Mouse (Mus musculus): ENCODE measurements around the gene Cdc42ep4. TPM values are rescaled to one million over a fixed set of nuclear protein-coding genes. Genes with fewer than 3 reads are reported as not detected.

Gene Cdc42ep4
- polyA plus RNA-seq, 1 experiment from 2014 or later = 30.2 TPM

DNA sequence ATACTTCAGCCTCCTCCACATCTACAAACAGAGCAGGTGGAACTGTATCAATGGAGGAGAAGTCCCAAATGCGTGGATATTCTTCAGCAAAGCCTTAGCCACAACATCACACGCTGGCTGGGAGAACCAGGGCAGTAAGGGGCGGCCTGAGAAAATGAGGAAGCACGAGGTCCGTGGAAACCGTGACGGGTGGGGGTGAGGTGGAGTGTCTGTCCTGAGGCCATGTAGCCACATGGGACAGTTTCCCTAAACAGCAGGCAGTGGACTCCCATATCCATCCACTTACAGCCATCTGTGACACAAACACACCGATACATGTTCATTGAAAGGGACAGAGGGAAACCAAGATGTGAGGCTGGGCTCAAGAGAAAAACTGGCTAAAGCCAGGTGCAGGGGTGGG, 13.8 kb downstream of the Cdc42ep4 start:
- ATAC-seq = no peak
- 73% methylated on average over 8 of the region's 8 CpGs for WGBS
- H3K9ac ChIP-seq (ENCODE audit: low read depth, low read length) = no peak overlapping the region

GRCm38 (mm10) chr11:113737553-113737854, 14.2 kb downstream of the Cdc42ep4 start:
- Histone ChIP-seq H3K4me1 (replicated peaks; ENCODE audit: control insufficient read depth, insufficient read depth, low read length) (peaks cover 17% of the 10 kb centered on the region), H3K36me3 (ENCODE audit: control insufficient read depth, insufficient read depth) (no peaks in the 10 kb centered on the region; the same call in 1 of the 2 replicates), H3K27me3 (replicated peaks; ENCODE audit: control insufficient read depth, insufficient read depth, low read length) (no peaks in the 10 kb centered on the region), H3K4me2 (replicated peaks; ENCODE audit: low read depth) (no peak overlapping the region), H3K9ac (ENCODE audit: low read depth, low read length) (no peak overlapping the region), H3K27ac (ENCODE audit: low read depth, low read length) (no peak overlapping the region), H3K9me3 (ENCODE audit: control insufficient read depth) (no peaks in the 10 kb centered on the region), H3K4me3 (ENCODE audit: low read depth, low read length) (no peak overlapping the region)
- ATAC-seq = no peak
- WGBS = 76% methylated on average over 3 of the region's 3 CpGs
- TF ChIP-seq CTCF (IDR thresholded peaks at IDR 0.05; ENCODE audit: low read depth) = no peak

More for the DNA sequence above, 13.8 kb downstream of the Cdc42ep4 start:
- TF ChIP-seq CTCF (IDR thresholded peaks at IDR 0.05; ENCODE audit: low read depth) = no peak
- Histone ChIP-seq H3K36me3 (ENCODE audit: control insufficient read depth, insufficient read depth) (no peaks in the 10 kb centered on the region), H3K4me3 (ENCODE audit: low read depth, low read length) (no peak overlapping the region), H3K27me3 (replicated peaks; ENCODE audit: control insufficient read depth, insufficient read depth, low read length) (no peaks in the 10 kb centered on the region), H3K4me1 (replicated peaks; ENCODE audit: control insufficient read depth, insufficient read depth, low read length) (peaks cover 17% of the 10 kb centered on the region), H3K9me3 (ENCODE audit: control insufficient read depth) (no peaks in the 10 kb centered on the region), H3K27ac (ENCODE audit: low read depth, low read length) (no peak overlapping the region), H3K4me2 (replicated peaks; ENCODE audit: low read depth) (no peak overlapping the region)

DNA sequence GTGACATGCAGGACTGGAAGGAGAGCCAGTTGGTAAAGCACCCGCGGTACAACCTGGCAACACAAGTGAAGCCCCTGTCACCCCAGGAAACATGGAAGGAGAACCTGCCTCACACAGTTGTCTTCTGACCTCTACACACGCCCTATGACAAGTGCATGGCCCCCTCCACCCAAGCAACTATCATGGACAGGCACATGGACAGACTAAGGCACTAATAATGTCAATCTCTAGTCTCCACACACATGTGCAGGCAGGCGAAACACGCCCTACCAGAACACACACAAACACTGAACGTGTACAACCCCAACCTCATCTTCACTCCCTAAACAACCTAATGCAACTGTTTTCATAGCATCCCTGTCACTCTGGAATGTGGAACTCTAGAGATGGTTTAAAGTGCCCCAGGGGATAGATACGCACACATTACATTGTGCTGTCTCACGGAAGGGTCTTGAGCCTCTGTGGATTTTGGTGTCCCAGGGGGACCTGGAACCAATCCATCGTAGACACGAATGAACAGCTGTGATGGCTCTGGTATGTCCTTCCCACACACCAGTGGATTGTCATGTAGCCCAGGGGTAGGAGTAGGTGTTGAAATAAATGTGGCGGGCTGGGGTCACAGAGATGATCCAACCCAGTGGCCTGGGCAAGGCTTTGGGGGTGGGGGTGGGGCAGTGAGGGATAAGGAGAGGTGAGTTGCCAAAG, 14.7 kb downstream of the Cdc42ep4 start:
- no peak overlapping the region for H3K4me2 ChIP-seq (replicated peaks; ENCODE audit: low read depth)
- peaks cover 17% of the 10 kb centered on the region for H3K4me1 ChIP-seq (replicated peaks; ENCODE audit: control insufficient read depth, insufficient read depth, low read length)
- H3K9ac ChIP-seq (ENCODE audit: low read depth, low read length) = no peak overlapping the region
- H3K27me3 ChIP-seq (replicated peaks; ENCODE audit: control insufficient read depth, insufficient read depth, low read length) = no peaks in the 10 kb centered on the region
- peaks cover under 1% of the 10 kb centered on the region; the same call in 1 of the 2 replicates for H3K36me3 ChIP-seq (ENCODE audit: control insufficient read depth, insufficient read depth)
- no peaks in the 10 kb centered on the region for H3K9me3 ChIP-seq (ENCODE audit: control insufficient read depth)
- H3K4me3 ChIP-seq (ENCODE audit: low read depth, low read length) = no peak overlapping the region
- H3K27ac ChIP-seq (ENCODE audit: low read depth, low read length) = peak overlapping the region; percentile 21; the same call in 1 of the 2 replicates
- TF ChIP-seq CTCF (IDR thresholded peaks at IDR 0.05; ENCODE audit: low read depth) = no peak
- 72% methylated on average over 11 of the region's 11 CpGs for WGBS
- no peak for ATAC-seq

DNA sequence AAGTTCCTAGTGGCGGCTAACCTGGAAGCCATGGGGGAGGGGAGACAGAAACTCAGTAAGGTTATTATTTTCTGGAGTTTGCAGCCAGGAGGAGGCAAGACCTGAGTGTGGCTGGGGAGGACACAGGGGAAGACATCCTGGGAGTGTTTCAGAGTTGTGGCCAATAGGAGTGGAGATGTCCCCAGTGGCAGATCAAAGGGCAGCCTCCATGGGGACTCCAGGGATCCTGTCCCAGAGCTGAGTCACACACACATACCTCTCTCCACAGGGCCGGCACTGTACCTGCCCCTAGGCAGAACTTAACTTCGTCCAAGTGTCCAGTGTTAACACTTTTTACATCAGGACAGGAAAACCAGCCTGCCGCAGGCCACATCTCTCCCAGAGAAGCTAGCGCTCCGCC, 16.5 kb downstream of the Cdc42ep4 start:
- Histone ChIP-seq H3K27ac (ENCODE audit: low read depth, low read length) (peak overlapping the region; percentile 66; the same call in 1 of the 2 replicates), H3K4me1 (replicated peaks; ENCODE audit: control insufficient read depth, insufficient read depth, low read length) (peaks cover 20% of the 10 kb centered on the region), H3K4me3 (ENCODE audit: low read depth, low read length) (no peak overlapping the region), H3K9ac (ENCODE audit: low read depth, low read length) (no peak overlapping the region), H3K9me3 (ENCODE audit: control insufficient read depth) (no peaks in the 10 kb centered on the region), H3K36me3 (ENCODE audit: control insufficient read depth, insufficient read depth) (peaks cover 7% of the 10 kb centered on the region; the same call in 1 of the 2 replicates), H3K27me3 (replicated peaks; ENCODE audit: control insufficient read depth, insufficient read depth, low read length) (no peaks in the 10 kb centered on the region), H3K4me2 (replicated peaks; ENCODE audit: low read depth) (no peak overlapping the region; the same call in 1 of the 2 replicates)
- peak; percentile 64 for ATAC-seq
- no peak for TF ChIP-seq CTCF (IDR thresholded peaks at IDR 0.05; ENCODE audit: low read depth)
- WGBS = 42% methylated on average over 6 of the region's 6 CpGs

DNA sequence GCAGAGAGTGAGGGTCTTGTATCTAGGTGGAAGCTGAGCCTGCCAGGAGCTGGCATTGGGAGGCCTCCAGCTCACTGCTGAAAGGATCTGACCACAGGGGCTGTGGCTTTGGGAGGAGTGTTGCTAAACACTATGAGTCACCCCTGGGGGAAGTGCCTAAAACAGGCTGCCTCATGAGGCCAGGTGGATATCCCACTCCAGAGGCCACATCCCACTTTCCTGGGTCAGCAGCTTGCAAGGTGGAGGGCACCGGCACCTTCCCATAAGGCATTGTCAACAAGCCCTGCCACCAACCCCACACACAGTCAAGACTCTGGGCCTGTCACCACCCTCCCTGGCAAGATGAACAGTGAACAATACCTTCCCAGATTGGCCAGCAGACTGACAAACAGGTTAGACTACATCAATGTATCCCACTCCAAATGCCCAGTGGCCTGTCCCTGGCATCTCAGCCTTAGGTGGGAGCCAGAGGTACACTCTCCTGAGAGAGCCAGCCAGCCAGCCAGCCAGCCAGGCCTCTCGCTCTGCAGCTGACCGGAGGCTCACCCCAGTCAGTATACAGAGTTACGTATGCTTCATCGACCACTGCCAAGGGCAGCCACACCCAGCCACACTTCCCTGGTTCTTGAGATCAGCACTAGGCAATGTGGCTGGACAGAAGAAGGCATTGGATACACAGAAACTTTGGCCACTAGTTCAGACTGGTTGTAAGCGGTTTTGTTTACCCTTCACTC, 17.9 kb downstream of the Cdc42ep4 start:
- Histone ChIP-seq H3K4me3 (ENCODE audit: low read depth, low read length) (no peak overlapping the region), H3K4me2 (replicated peaks; ENCODE audit: low read depth) (0 out of 2 replicates have a peak overlapping the region, but pooled peaks have one; percentile 17), H3K9ac (ENCODE audit: low read depth, low read length) (no peak overlapping the region), H3K36me3 (ENCODE audit: control insufficient read depth, insufficient read depth) (peaks cover 19% of the 10 kb centered on the region), H3K4me1 (replicated peaks; ENCODE audit: control insufficient read depth, insufficient read depth, low read length) (peaks cover 14% of the 10 kb centered on the region), H3K27ac (ENCODE audit: low read depth, low read length) (peak overlapping the region; percentile 66), H3K9me3 (ENCODE audit: control insufficient read depth) (no peaks in the 10 kb centered on the region), H3K27me3 (replicated peaks; ENCODE audit: control insufficient read depth, insufficient read depth, low read length) (no peaks in the 10 kb centered on the region)
- peak; percentile 55 for ATAC-seq
- 16% methylated on average over 6 of the region's 6 CpGs for WGBS
- no peak for TF ChIP-seq CTCF (IDR thresholded peaks at IDR 0.05; ENCODE audit: low read depth)

DNA sequence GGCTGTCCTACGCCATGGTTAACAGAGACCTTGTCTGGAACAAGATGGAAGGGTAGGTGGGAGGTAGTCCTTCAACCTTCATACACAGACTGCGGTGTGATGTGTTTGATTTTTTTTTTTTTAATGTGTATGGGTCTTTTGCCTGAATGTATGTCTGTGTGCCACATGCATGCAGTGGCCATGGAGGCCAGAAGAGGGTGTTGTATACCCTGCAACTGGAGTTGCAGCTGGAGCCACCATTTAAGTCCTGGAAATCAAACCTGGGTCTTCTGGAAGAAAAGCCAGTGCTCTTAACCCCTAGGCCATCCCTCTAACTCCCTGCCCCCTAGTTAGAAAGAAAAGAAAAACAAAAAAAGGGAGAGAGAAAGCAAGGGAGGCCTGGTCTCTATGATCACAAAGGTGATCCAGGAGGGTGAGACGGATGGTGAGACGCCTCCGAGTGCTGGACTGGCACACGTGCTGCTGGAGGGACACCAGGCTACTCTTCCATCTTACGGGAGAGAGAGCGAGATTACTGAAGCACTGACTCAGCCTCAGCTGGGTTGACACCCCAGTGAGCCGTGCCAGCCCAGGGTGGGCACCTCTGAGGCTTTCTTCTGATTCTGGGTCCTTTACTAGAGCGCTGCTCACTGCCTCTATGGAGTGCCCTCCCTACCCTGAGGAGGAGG, 19.6 kb downstream of the Cdc42ep4 start:
- H3K4me1 ChIP-seq (replicated peaks; ENCODE audit: control insufficient read depth, insufficient read depth, low read length) = peaks cover 14% of the 10 kb centered on the region
- no peak for ATAC-seq

More for the DNA sequence above, 19.6 kb downstream of the Cdc42ep4 start:
- Histone ChIP-seq H3K36me3 (ENCODE audit: control insufficient read depth, insufficient read depth) (peaks cover 36% of the 10 kb centered on the region), H3K9ac (ENCODE audit: low read depth, low read length) (no peak overlapping the region), H3K27ac (ENCODE audit: low read depth, low read length) (no peak overlapping the region; the same call in 1 of the 2 replicates), H3K27me3 (replicated peaks; ENCODE audit: control insufficient read depth, insufficient read depth, low read length) (no peaks in the 10 kb centered on the region), H3K4me2 (replicated peaks; ENCODE audit: low read depth) (no peak overlapping the region), H3K9me3 (ENCODE audit: control insufficient read depth) (no peaks in the 10 kb centered on the region), H3K4me3 (ENCODE audit: low read depth, low read length) (no peak overlapping the region)
- 87% methylated on average over 10 of the region's 10 CpGs for WGBS
- TF ChIP-seq CTCF (IDR thresholded peaks at IDR 0.05; ENCODE audit: low read depth) = peak; percentile 51

All from intestine, postnatal 0 days (tissue).